Mouse (Mus musculus) thymus, adult 2 months (tissue): ENCODE data around the gene Cog4. TPM values are rescaled to one million over a fixed set of nuclear protein-coding genes. Genes with fewer than 3 reads are reported as not detected.
"Not testable (repeated sequence)": the region's sequence is repeated elsewhere in the genome, so short reads cannot be mapped to it uniquely, and the experiment has no call there.

ENCODE experiments used
- DNase-seq: peaks from one replicate; pipeline ENCODE4 v3.0.0; 2021
- H3K27ac ChIP-seq: fragments of 200-500 bp; 2 replicates; pipeline ENCODE4 v1.5.1; 2012; ENCODE audit warnings: low read length, control low read depth; ENCODE audit not compliant: control insufficient read depth, insufficient read depth
- H3K27me3 ChIP-seq: fragments of 200-500 bp; 2 replicates; pipeline ENCODE4 v1.6.1; 2012; ENCODE audit warnings: mild to moderate bottlenecking, low read length, moderate library complexity, mixed read lengths; ENCODE audit not compliant: control insufficient read depth, insufficient read depth
- H3K36me3 ChIP-seq: fragments of 200-500 bp; 2 replicates; pipeline ENCODE4 v1.6.1; 2012; ENCODE audit warnings: mild to moderate bottlenecking, low read length, moderate library complexity; ENCODE audit not compliant: control insufficient read depth, insufficient read depth
- H3K4me1 ChIP-seq: fragments of 200-500 bp; replicated peaks from 2 replicates; pipeline ENCODE4 v1.6.1; 2012; ENCODE audit warnings: low read length; ENCODE audit not compliant: control insufficient read depth, insufficient read depth
- H3K4me3 ChIP-seq: fragments of 200-500 bp; 2 replicates; pipeline ENCODE4 v1.5.1; 2012; ENCODE audit warnings: mild to moderate bottlenecking, low read length, control low read depth, moderate library complexity; ENCODE audit not compliant: control insufficient read depth, insufficient read depth
- CTCF ChIP-seq: fragments of 200-500 bp; IDR thresholded peaks from 2 replicates; pipeline ENCODE4 v1.5.1; 2012; ENCODE audit warnings: mild to moderate bottlenecking, control low read depth, low read length, moderate library complexity, borderline replicate concordance; ENCODE audit not compliant: control insufficient read depth, poor library complexity, insufficient read depth; ENCODE audit errors: extremely low read depth
- POLR2A ChIP-seq: fragments of 200-500 bp; IDR thresholded peaks from 2 replicates; pipeline ENCODE4 v1.6.1; 2012; ENCODE audit warnings: mild to moderate bottlenecking, low read length, control low read depth, moderate library complexity; ENCODE audit not compliant: control insufficient read depth, poor library complexity, insufficient read depth; ENCODE audit errors: extremely low read depth
- WGBS: fragments of 180-500 bp; shearing (Covaris S2); methylation state at CpG from one replicate; pipeline ENCODE4 v1.1.7; 2018; 5-methylcytosine and 5-hydroxymethylcytosine counted together
- polyA plus RNA-seq: library from polyadenylated mRNA; depleted of rRNA; stranded (reverse); fragments of >200 nt; gene quantifications from 2 replicates; pipeline ENCODE4 v1.2.3, GENCODE M21; 2012; rRNA removed

Cog4 gene
- polyA plus RNA-seq, 1 experiment, result 38.3 TPM

DNA sequence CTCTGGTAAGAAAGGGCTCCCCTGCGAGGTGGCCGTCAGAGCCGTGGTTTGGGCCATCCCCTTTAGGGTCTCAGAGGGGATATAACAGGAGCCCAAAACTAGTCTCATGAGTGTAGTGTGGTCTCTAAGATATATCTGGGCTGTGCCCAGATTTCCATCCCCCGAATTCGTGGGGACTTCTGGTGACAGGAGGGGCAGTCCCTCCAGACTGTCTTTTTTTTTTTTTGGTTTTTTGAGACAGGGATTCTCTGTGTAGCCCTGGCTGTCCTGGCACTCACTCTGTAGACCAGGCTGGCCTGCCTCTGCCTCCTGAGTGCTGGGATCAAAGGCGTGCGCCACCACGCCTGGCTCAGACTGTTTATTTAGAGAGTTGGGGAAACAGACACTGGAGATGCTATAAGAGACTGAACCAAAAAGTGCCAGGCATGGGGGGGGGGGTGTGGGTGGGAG lies 79.3 kb downstream of the Cog4 start:
- H3K4me1 ChIP-seq, result peaks cover 17% of the 10 kb centered on the region
- no peaks in the 10 kb centered on the region for H3K27me3 ChIP-seq
- no peak overlapping the region for H3K27ac ChIP-seq
- DNase-seq, result no peak
- 68% methylated on average over 8 of the region's 8 CpGs for WGBS
- no peak overlapping the region for H3K4me3 ChIP-seq
- TF ChIP-seq CTCF (no peak), POLR2A (no peak)
- H3K36me3 ChIP-seq, result no peaks in the 10 kb centered on the region

DNA sequence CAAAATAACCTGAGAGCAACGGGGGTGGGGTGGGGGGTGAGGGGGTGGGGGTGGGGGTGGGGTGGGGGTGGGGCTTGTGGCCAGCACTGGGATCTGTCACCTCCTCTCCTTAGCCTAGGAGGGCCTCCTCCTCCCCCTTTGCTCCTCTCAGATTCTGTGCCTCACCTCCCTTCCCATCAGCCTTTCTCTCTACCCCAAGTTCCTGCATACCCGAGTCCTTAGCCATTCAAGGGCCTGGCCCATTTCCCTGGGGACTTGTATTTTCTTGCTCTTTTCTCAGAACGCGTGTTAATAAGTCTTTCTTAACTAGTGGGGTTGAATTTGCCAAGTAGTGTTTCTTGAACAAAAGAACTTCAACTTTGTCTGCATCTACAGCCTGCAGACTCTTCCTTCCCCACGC lies 80.3 kb downstream of the Cog4 start:
- no peak for DNase-seq
- Histone ChIP-seq H3K4me3 (no peak overlapping the region), H3K27me3 (no peaks in the 10 kb centered on the region), H3K27ac (no peak overlapping the region), H3K36me3 (no peaks in the 10 kb centered on the region), H3K4me1 (peaks cover 18% of the 10 kb centered on the region)
- WGBS, result 50% methylated on average over 5 of the region's 5 CpGs
- TF ChIP-seq POLR2A (no peak), CTCF (no peak)

DNA sequence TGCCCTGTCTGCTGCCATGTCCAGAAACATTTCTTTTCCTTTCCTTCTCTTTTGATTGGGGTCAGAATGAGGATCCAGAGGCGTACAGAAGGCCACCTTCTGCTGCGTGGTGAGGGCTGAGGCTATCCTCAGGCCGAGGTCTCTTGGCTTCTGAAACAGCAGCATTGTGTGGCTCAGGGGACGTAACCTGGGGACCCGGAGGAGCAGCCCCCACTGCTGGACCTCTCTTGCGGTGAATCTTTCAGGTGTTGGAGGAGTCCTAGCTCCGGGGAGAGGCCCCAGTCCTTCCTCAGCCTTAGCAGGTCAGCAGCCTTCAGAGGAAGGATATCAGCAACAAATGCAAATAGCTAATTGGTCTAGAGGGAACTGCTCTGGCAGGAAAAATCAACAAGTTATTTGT lies 82.0 kb downstream of the Cog4 start:
- H3K4me3 ChIP-seq, result no peak overlapping the region
- H3K27me3 ChIP-seq, result no peaks in the 10 kb centered on the region
- WGBS, result 41% methylated on average over 7 of the region's 7 CpGs
- DNase-seq, result no peak
- H3K36me3 ChIP-seq, result no peaks in the 10 kb centered on the region
- no peak overlapping the region for H3K27ac ChIP-seq
- TF ChIP-seq POLR2A (no peak), CTCF (no peak)
- peaks cover 19% of the 10 kb centered on the region for H3K4me1 ChIP-seq

- DNase-seq, result no peak
- WGBS, result 8% methylated on average over 5 of the region's 5 CpGs
Observed at GRCm38 (mm10) chr8:110929066-110929465, 82.7 kb downstream of the Cog4 start.

GRCm38 (mm10) chr8:110929672-110930071 lies 83.3 kb downstream of the Cog4 start:
- H3K27ac ChIP-seq, DNase-seq, H3K36me3 ChIP-seq, H3K27me3 ChIP-seq, H3K4me3 ChIP-seq: not testable (repeated sequence)
- 65% methylated on average over 8 of the region's 8 CpGs for WGBS
- peaks cover 19% of the 10 kb centered on the region for H3K4me1 ChIP-seq

More at GRCm38 (mm10) chr8:110929066-110929465, 82.7 kb downstream of the Cog4 start:
- Histone ChIP-seq H3K36me3 (no peaks in the 10 kb centered on the region), H3K27me3 (no peaks in the 10 kb centered on the region), H3K4me3 (no peak overlapping the region), H3K27ac (no peak overlapping the region), H3K4me1 (peaks cover 19% of the 10 kb centered on the region)
- TF ChIP-seq CTCF (no peak), POLR2A (no peak)

DNA sequence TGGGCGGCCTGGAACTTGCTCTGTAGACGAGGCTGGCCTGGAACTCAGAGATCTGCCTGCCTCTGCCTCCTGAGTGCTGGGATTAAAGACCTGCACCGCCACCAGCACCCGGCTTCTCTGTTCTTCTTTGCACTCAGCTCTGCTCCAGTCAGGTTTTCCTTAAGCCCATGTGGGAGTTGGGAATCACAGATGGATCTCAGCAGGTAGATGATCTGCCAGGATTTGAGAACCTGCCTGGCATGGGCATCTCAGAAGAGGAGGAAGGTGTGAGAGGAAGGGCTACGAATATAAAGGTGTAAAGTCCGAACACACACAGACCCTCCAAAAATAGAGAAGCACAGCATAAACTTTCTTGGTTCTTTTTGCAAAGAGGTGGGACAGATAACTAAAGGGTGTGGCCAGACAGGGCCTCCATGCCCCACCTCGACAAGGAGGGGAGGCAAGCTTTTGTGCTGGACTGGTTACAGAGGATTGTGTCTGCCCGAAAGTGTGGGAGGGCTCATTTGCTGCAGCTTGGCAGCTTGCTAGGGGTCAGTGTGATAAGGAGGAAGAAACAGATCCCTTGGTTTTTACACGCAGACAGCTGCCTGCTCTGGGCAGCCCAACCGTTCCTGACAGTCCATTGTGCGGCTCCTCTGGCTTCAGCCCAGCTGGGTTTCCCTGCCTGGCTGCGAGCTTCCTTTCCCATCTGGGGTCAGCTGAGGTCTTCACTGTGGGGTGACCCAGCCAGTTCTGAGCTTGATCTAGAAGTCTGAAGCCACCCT lies 85.0 kb downstream of the Cog4 start:
- no peak for DNase-seq

More for the DNA sequence above, 85.0 kb downstream of the Cog4 start:
- no peak overlapping the region for H3K4me3 ChIP-seq
- H3K27me3 ChIP-seq, result no peaks in the 10 kb centered on the region
- H3K27ac ChIP-seq, result no peak overlapping the region
- 69% methylated on average over 12 of the region's 12 CpGs for WGBS
- no peak for TF ChIP-seq POLR2A
- no peak for TF ChIP-seq CTCF
- no peaks in the 10 kb centered on the region for H3K36me3 ChIP-seq
- H3K4me1 ChIP-seq, result peaks cover 19% of the 10 kb centered on the region

Other genes starting within 250 kb of the Cog4 start
- gene Vac14, start 228.0 kb upstream of the Cog4 start, polyA plus RNA-seq, result 59.4 and 68.2 TPM in 2 replicates
- 38.7 and 43.6 TPM in 2 replicates for gene Mtss1l, start 125.1 kb upstream of the Cog4 start, polyA plus RNA-seq
- gene Il34, start 40.7 kb upstream of the Cog4 start, polyA plus RNA-seq, result 23.2 and 29.3 TPM in 2 replicates
- gene Sf3b3, start 187 bp downstream of the Cog4 start, polyA plus RNA-seq, result 78.5 and 82.0 TPM in 2 replicates
- gene Fuk, start 55.9 kb downstream of the Cog4 start, polyA plus RNA-seq, result 22.1 and 22.4 TPM in 2 replicates
- gene St3gal2, start 73.3 kb downstream of the Cog4 start, polyA plus RNA-seq, result 21.7 and 22.1 TPM in 2 replicates
- 48.4 and 51.2 TPM in 2 replicates for gene Ddx19a, start 151.2 kb downstream of the Cog4 start, polyA plus RNA-seq
- gene Ddx19b, start 185.2 kb downstream of the Cog4 start, polyA plus RNA-seq, result 7.1 and 7.4 TPM in 2 replicates
- 27.4 and 29.5 TPM in 2 replicates for gene Aars, start 186.5 kb downstream of the Cog4 start, polyA plus RNA-seq
- gene Exosc6, start 209.7 kb downstream of the Cog4 start, polyA plus RNA-seq, result 38.7 and 68.8 TPM in 2 replicates
- 0.04 and 0.11 TPM in 2 replicates for gene Clec18a, start 245.8 kb downstream of the Cog4 start, polyA plus RNA-seq
- 19.8 and 24.3 TPM in 2 replicates for gene Pdpr, start 248.0 kb downstream of the Cog4 start, polyA plus RNA-seq